Mouse (Mus musculus) T-helper 1 cell (primary cell): ENCODE measurements at regions not wholly inside any gene's neighbourhood (a gene's known extent, or its start where the extent isn't known, plus 50 kb on each side); places are given as distances from the start of the nearest gene placed in this dataset.

Experiments
- in situ Hi-C: fragments of 300-600 bp; cut with MboI, MseI; formaldehyde crosslinking; loops from one replicate; pipeline ENCODE4 v1.15.1; 2025; ENCODE audit warnings: high pct_unique_total_duplicates

DNA sequence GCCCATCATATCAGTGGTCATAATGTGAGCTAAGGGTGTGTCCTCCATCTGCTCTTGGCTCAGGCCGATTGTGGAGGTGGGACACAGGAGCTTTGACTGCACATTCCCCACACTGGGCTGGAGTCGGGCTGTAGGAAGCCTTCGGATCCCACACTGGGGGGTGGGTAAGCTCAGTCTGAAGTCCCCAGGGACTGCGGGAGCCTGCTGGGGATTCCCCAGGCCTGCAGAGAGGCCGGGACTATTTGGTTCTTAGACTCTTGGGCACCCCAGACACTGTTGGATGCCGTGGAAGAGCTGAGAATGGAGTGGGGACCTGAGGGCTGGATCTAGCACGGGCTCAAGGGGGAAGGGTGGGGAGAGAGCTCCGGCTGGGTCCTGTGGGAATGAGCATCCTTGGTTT, 547.1 kb upstream of the Nrp1 start:
- in situ Hi-C loops = no loop called here

DNA sequence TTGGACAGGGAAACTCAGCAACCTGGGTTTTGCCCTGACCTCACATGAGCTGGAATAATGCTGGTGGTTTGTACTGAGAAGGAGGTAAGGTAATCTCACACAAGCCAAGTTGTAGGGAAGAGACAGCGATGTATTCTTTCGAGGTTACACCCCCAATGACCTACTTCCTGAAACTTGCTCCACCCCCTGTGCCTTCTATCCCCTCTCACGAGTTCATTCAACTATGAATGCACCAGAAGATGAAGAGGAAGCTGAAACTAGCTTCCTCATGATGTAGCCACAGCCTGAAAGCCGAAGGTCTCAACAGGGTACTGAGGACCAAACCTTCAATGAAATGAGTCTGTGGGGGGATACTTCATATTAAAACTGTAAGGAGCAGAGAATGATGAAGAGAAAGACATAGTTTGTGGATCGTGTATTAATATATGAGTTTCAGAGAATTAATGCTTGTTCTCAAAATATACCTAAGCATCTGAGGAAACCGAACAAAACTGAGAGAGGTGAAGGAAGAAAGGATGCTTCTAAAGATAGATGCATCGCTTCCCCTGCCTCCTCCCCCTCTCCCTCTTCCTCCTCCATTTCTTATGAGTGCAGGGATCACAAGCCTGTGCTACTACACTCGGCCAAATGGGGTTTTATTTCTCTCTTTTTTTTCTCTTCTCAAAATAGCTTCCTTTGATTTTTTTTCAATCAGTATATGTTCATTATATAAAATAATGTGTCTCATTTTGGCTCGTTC, 543.5 kb upstream of the Nrp1 start:
- in situ Hi-C loops = no loop called here

DNA sequence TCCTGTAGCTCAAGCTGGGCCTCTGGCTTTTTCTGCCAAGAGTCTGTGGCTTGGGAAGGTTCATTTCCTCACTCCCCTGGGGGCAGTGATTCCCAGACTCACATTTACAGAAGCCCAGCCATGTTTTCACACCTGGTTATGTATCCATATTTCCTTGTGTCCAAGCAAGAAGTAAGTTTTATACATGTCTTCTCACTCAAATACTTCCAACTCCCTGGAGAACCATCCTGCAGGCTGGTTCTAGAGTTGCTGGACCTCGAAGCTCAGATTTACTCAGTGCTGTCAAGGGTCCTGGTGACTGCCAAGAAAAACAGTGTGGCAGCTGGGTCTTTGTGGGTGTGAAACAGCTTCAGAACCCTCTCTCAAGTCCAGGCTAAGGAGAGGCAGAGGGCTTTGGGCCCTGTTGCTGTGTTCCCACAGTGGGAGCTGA, 537.6 kb upstream of the Nrp1 start:
- in situ Hi-C loops = no loop called here

DNA sequence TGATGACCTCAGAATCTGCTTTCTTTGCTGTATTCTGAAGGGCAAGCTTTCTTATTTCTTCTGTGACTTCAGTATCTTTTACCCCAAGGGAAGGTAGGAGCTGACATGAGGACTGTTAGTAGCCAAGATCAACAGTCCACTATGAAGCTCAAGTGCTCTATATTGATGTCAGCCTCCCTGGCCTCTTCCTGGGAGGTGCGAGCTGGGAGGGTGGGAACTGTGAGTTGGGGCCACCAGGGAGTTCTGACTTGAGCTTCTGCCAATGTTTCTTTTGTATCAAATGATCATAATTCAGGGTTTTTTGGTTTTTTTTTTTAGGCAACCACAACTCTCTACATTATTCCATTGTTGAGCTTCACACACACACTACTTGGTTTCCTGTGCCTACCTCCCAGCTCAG, 536.8 kb upstream of the Nrp1 start:
- in situ Hi-C loops = no loop called here

DNA sequence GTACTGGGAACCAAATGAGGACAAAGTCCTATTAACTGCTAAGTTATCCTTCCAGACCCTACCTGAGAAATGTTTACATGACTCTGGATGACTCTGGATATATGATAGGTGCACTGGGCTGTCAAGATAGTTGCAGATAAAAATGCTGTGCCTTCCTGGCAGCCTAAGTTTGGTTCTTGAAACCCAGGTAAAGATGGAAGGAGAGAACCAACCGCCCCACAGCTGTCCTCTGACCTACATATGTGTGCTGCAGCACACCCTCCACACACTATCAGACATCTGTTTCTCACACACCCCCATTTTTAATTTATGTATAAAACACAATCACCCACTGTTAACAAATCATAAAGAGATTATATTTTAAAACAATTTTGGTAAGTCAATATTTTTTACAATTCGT, 533.4 kb upstream of the Nrp1 start:
- in situ Hi-C loops = no loop called here

DNA sequence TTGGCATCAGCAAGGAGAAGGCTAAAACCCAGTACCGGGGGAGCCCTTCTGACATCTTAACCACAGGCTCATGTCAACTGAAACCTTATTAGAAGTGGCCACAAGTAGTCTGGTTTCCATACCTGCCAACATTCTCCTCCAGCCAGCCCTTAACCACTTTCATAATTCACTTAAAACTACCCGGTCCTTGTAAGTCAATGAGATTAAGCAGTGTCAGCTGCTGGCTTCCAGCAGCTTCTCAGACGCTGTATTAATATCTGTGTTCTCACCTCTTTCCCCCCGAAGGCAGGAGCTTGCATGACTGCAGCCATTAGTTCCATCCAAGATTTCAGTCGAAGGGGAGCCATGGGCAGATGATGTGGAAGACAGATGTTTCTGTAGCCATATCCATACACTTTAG, 530.6 kb upstream of the Nrp1 start:
- in situ Hi-C loops = no loop called here

DNA sequence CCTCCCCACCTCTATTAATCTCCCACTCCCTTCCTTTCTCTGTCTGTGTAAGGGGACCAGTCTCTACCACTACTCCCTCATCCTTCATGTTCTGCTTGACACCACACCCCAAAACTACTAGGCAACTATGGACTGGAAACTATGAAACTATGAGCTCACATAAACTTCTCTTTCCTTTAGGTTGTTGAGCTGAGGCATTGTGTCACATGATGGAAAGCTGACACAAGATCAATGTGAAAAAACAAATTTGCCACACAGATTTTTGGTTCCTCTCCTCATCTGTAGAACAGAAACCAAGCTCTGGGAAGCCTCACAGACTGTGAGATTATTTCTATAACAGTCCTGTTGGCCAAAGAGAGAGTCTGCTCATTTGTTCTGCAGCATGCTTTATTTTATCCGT, 528.7 kb upstream of the Nrp1 start:
- in situ Hi-C loops = no loop called here

DNA sequence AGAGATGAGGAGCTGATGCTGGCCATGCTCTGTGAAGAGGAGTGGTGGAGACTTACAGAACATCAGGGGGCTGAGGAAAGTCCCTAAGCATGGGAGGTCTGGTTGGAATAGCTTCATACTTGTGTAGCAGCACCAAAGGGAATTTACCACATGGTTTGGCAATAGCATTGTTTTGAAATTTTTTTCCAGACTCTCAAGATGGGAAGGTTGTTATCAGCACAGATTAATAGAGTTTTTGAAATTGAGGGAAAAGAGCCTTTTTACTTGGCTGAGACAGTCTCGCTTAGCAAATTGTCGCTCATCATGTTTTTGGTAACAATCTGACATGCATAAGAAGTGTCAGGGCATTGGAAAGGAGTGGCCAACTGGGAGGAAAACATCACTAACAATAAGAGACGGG, 524.4 kb upstream of the Nrp1 start:
- in situ Hi-C loops = no loop called here

DNA sequence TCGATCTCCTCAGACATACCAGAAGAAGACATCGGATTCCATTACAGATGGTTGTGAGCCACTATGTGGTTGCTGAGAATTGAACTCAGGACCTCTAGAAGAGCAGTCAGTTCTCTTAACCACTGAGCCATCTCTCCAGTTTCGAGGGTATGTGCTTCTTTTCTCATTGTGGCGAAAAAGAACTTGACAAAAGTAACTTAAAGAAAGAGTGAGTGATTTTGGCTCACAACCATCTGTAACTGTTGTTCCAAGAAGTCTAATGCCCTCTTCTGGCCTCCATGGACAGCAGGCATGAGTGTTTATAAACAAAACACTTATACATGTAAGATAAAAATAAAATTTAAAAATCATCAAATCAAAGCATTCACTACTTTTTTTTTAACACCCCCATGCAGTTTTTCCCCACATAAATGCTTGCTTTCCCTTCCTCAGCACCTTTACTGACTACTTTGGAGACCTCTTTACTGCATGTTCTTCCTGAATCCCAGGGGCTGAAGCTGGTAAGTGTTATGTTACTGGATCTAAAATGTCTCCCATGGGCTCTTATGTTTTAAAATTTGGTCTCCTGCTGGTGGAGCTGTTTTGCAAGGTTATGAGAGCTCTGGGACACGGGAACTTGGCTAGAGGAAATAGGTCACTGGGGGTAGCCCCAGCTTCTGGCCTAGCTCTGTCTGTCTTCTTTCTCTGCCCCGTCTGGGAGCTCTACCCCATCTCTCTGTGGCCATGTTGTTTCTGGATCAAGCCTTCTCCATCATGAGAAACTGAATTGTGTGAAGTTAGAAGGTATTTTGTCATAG, 521.8 kb upstream of the Nrp1 start:
- in situ Hi-C loops = no loop called here

DNA sequence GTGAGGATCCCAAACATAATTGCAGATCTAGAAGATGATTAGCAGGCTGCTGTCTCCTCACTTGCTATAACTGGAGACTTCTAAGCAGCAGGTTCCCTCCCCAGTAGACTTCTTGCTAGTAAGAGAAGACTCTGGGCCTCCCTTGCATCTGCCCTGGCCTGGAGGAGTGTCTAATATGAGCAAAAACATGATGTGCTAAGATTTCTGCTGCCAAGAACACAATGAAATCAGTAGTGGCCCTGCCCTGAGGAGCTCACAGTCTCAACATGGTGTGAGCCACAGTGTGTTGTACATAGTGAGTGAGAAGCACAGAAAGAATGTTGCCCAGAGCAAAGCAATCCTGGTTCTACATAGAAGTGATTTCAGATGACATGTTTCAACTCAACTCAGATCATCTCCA, 520.1 kb upstream of the Nrp1 start:
- in situ Hi-C loops = no loop called here

DNA sequence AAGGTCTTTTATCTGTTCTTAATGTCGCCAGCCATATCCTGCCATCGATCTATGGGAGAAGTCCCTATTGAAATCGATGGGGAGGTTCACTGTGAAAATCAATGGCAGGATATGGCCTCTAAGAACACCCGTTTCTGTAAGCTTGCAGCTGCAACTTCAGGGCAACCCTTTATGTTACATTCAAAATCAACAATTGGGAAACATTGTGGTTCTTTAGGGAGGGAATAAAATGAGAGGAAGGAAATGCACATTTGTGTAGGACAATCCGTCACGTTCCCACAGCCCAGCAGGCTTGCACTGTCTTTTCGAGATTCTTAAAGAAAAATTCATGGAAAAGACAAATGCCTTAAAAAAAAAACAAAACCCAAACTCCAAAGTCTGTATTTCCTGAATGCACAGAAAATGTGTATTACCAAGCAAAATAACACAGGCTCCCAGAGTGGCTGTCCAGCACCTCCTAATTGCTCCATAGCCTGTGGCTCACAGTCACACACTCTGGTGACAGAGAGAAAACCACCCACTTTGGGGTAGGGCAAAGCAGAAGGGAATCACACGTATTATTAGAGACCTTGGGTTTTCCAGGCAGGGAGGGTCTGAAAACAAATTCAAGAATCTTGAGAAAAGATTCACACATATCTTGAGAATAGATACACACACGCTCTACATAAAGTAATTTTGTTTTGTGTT, 510.9 kb upstream of the Nrp1 start:
- in situ Hi-C loops = no loop called here

DNA sequence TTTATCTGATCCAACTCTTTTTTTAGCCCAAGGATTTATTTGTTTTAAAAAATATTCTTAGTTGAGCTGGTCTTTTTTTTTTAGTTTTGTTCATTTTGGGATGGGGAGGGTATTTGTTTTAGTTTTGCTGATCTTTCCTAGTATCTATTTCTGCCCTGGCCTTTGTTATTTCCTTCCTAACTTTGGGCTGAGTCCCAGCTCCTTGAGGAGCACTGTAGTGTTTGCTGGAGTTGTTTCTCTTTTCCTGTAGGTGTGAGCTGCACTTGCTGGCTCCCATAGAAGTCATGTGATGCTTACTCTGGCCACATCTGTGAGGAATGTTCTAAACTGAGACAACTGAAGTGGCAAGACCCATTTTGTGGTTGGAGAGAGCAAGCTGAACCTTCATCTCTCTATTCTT, 508.5 kb upstream of the Nrp1 start:
- in situ Hi-C loops = no loop called here

DNA sequence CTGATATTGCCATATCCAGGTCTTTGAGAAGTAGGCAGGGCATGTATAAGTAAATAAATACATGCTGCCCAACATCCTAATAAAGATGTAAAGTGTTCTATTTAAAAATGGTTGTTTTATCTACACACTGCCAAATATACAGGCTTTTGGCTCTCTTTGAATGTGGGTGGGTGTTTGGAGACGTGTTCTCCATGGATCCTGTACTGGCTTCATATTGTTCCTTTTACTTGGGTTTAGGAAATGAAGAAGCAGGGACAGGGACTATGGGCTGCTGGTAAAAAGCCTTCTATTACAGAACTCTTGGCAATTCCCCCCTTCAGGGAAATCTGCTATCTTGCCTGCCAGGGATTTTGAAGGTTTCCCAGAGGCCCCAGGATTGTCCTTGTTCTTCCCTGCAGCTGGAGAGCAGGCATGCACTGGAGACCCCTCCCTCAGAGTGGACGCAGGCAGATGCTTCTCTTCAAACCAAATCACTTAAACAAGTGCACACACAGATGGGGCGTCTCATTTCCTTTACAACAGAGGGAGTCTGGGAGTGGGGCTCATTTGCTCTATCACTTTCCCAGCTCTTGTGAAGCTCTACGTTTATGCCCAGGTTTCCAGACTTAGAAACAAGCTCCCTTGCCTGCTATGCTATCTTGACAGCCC, 502.6 kb upstream of the Nrp1 start:
- in situ Hi-C loops = no loop called here

DNA sequence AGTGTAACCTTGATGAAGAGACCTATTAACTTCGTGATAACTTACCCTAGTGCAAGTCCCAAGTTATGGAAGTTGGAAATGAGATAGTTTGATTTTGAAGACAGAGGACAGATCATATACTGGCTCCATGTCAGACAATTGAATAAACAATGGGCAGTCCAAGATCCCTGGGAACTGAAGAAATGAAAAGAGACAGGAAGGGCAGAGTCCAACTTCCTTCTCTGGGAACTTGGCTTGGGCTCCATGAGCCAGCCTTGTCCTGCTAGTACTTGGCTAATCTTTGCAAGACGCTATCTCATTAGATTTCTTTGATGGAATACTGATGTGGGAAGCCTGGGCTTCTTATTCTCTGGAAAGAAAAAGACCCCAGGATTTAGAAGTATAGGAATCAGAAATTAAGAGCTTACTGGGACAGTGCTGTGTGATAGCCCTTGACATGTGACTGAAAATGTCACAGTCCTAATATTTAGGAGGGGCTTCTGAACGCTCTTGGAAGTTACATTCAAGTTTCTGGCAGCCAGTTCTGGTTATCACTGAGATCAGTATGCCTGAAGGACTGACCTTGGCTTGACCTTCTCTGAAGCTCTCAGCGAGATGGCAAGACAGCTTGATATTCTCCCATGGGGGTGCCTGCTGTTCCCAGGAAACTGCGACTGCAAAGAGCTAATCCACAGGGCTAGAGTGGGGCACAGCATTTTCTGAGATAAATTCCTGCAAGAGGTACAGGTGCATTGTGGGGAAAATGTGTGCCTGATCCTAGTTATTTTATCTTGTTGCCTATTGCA, 501.9 kb upstream of the Nrp1 start:
- in situ Hi-C loops = no loop called here

DNA sequence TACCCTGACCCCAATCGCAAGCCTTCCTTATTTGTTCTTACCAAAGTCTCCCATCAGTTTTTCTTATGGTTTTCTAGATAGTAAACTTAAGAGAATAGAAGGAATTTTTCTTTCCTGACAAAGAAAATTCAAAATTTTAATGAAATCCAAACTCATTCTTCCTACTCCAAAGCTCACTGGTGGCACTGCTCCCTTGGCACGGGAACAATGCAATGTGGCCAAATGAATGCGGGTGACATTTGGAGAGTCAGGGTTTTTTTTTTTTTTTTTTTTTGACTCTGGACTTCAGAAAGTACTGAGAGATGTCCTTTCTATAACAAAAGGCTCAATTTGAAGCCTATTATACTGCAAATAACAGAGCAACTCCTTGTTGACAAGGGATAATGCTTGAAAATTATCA, 499.4 kb upstream of the Nrp1 start:
- in situ Hi-C loops = no loop called here

DNA sequence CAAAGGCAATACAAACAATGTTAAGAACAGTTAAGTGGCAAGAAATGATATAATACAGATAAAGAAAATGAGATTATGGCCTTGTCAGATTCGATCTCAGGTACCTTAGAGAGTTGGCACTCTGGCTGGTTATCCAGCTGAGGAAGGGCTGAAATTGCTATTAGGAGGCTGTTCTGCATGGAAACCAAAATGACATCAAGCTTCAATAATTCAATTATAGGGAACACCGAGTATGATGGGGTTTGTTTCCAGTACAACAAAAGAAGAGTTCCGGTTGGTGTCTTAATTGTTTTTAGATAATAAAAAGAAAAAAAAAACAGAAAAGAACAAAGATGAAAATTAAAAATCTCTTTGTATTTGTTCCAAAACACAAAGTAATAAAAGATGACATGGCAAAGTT, 498.0 kb upstream of the Nrp1 start:
- in situ Hi-C loops = no loop called here

DNA sequence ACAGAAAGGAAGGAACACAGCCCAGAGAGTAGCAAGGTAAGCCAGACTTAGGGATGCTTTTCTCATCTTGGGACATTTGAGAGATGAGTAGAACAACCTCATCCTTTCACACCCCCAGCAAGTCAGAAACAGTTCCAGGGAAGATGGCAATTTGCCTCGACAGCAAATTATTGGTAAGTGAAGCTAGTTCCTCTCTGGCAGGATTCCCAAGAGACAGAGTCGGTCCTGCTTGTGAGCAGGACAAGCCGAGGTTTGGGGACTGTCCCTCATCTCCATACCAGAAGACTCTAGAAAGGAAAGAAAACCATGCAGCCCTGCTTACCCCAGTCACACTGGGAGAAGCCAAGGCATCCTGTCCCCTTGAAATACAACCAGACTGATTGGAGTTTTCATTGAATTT, 497.5 kb upstream of the Nrp1 start:
- in situ Hi-C loops = no loop called here

DNA sequence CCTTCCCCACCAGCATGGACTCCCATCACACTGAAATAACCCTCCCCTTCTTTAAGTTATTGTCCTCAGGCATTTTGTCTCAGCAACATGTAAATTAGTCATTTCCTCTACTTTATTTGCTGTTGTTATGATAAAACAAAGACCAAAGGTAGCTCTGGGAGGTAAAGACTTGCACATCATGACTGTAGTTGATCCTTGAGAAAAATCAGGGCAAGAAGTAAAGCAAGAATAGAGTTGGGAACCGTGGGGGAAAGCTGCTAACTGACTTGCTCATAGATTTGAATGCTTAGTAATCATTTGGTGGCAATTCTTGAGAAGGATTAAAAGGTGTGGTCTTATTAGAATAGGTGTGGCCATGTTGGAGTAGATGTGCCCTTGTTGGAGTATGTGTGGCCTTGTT, 473.8 kb upstream of the Nrp1 start:
- in situ Hi-C loops = no loop called here

DNA sequence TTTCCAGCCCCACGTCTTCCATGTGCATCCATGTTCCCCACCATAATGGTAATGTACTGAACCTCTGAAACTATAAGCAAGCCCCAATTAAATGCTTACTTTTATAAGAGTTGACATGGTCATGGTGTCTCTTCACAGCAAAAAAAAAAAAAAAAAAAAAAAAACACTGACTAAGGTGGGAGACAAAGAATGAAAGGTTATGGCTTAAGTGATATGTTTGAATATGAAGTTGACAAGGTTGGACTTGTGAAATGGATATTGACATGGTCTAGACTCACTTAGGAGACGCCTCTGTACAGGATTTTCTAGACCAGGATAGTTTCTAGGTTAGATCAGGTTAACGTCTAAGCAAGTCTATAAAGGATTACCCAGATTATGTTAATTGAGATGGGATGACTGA, 473.2 kb upstream of the Nrp1 start:
- in situ Hi-C loops = no loop called here

DNA sequence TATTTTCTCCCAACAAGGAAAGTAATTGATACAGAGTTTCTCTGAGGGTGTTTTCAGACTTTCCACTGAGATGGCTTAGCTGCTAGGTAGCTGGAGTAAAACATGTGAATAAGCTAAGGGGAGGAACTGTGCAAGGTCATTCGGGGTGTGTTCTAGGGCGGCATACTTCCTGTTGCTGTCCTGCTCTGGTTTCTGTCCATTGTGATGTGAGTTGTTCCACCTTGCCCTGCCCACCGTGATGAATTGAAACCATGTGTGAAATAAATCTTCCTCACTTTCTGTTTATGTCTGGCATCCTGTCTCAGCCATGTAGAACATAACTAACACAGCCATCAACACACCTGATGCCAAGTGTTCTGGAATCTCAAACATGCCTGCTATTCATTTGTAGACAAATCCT, 472.6 kb upstream of the Nrp1 start:
- in situ Hi-C loops = no loop called here

DNA sequence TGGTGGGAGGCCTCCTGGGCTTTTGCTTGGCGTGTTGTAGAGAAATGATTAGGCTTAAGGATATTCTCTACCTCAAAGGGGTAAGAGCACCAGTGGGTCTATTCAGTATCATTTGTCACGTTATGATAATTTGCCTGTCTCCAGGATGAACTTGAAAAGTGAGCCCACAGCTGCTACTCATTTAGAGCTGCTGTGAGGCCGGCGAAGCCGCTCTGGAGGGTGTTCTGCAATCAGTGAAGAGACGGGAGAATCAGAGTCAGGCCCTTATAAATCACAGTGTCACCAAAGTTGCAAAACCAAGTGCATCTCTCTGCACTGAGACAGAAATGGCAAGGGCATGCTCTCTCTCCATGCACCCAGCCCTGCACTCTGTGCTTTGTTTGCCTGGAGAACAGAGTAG, 467.7 kb upstream of the Nrp1 start:
- in situ Hi-C loops = no loop called here

DNA sequence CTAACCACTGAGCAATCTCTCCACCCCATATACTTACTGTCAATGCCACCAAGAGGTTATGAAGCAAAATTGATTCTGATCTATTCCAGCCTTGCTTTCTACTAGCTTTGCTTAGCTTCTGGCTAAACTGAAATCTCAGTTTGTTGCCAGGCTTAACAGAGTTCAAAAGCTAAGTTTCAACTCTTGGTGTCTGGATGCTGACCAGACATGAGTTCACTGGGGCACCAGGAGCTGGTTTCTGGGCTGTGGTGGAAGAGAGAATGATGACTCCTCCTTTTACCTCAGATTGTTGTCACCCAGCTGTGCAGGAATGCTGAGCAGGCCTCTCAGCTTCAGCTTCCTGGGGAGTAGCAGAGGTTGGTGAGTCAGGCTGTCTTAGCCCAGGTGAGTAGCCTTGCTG, 464.1 kb upstream of the Nrp1 start:
- in situ Hi-C loops = no loop called here
